ENCODE assay signal across 17 mouse cellular contexts in the genomic region with DNA sequence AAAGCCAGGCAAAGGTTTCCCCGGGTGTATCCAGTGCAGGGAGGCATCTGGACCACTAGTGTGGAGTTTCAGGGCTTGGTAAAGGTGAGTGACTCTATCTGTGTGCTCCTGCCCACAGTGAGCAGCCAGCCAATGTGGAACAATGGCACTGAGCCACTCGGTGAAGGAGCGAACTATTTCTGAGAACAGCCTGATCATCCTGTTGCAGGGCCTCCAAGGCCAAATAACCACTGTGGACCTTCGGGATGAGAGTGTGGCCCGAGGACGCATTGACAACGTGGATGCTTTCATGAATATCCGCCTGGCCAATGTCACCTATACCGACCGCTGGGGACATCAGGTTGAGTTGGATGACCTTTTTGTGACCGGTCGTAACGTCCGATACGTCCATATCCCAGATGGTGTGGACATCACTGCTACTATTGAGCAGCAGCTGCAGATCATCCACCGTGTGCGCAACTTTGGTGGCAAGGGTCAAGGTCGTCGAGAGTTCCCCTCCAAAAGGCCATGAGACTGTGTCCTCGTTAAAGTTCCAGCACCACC. TPM values are rescaled to one million over a fixed set of nuclear protein-coding genes. Genes with fewer than 3 reads are reported as not detected.
DNase-seq lines count a peak whose midpoint lies in the region; ATAC-seq and TF ChIP-seq lines count a peak whose summit lies in the region.
"Had no signal": no experiment of that assay in that cellular context is flagged by ENCODE, and none has a peak within 500 bp of the region (broad histone marks: within the 10 kb centered on the region; RNA-seq: fewer than 3 reads in every experiment).

No protein-coding gene starts in this region.

- no peak overlapping the region for H3K27ac ChIP-seq in heart, embryonic 12.5 days (ENCODE audit: poor library complexity, severe bottlenecking)
- H3K27ac ChIP-seq in heart, adult 2 months = no peak overlapping the region
- no peak overlapping the region for H3K27ac ChIP-seq in stomach, embryonic 14.5 days (ENCODE audit: low read length)
- no peak overlapping the region for H3K27ac ChIP-seq in stomach, postnatal 0 days (replicated peaks)
- H3K27ac ChIP-seq in macrophage = 0 out of 2 replicates have a peak overlapping the region, but pooled peaks have one; percentile 73
- H3K27ac ChIP-seq: hindbrain, embryonic 14.5 days; midbrain, embryonic 13.5 days had no signal

- no peak overlapping the region for H3K4me3 ChIP-seq in heart, embryonic 12.5 days
- H3K4me3 ChIP-seq in heart, adult 2 months = no peak overlapping the region
- H3K4me3 ChIP-seq in stomach, embryonic 14.5 days (ENCODE audit: low read depth, low read length) = no peak overlapping the region
- no peak overlapping the region for H3K4me3 ChIP-seq in stomach, postnatal 0 days (ENCODE audit: low read depth, low read length)
- H3K4me3 ChIP-seq in macrophage (ENCODE audit: inconsistent target) = no peak overlapping the region

- no peak overlapping the region for H3K9ac ChIP-seq in heart, embryonic 12.5 days
- H3K9ac ChIP-seq in heart, adult 2 months (ENCODE audit: low read depth, low read length) = no peak overlapping the region
- H3K9ac ChIP-seq in stomach, embryonic 14.5 days (replicated peaks; ENCODE audit: low read depth, low read length) = no peak overlapping the region
- no peak overlapping the region for H3K9ac ChIP-seq in stomach, postnatal 0 days (ENCODE audit: low read length)

- DNase-seq in adrenal gland, postnatal 14 days = peak; percentile 28
- no peak for DNase-seq in adrenal gland, postnatal 10 days
- DNase-seq in heart, adult 2 months = no peak
- no peak for DNase-seq in stomach, postnatal 0 days (ENCODE audit: low spot score)
- DNase-seq in lung, postnatal 10 days = no peak
- DNase-seq: cerebellum, postnatal 14 days; forebrain, postnatal 0 days; gastrocnemius, postnatal 14 days; kidney, adult 18-20 months; kidney, postnatal 4 days; left cerebral cortex, postnatal 4 days; right cerebral cortex, postnatal 4 days had no signal

- TF ChIP-seq EP300 in heart, adult 2 months (IDR thresholded peaks at IDR 0.05; ENCODE audit: insufficient read depth, low read depth, low read length) = no peak
- TF ChIP-seq EP300 in stomach, postnatal 0 days (optimal IDR thresholded peaks at IDR 0.05) = no peak

- ATAC-seq in heart, embryonic 12.5 days (ENCODE audit: insufficient number of reproducible peaks, low FRiP score) = no peak
- no peak for ATAC-seq in stomach, embryonic 14.5 days (ENCODE audit: insufficient number of reproducible peaks, insufficient read depth, low FRiP score, low read depth)
- ATAC-seq in stomach, postnatal 0 days (ENCODE audit: low FRiP score, low TSS enrichment) = no peak
- ATAC-seq: forebrain, postnatal 0 days; midbrain, embryonic 13.5 days had no signal

- H3K9me3 ChIP-seq in heart, embryonic 12.5 days (replicated peaks) = no peaks in the 10 kb centered on the region
- H3K9me3 ChIP-seq in stomach, embryonic 14.5 days (ENCODE audit: control insufficient read depth, low read depth, low read length) = no peaks in the 10 kb centered on the region
- H3K9me3 ChIP-seq in stomach, postnatal 0 days (ENCODE audit: control insufficient read depth, low read length) = no peaks in the 10 kb centered on the region
- H3K9me3 ChIP-seq: midbrain, embryonic 13.5 days had no signal

- no peak for TF ChIP-seq POLR2A in heart, adult 2 months (IDR thresholded peaks at IDR 0.05; ENCODE audit: insufficient read depth, low read depth, low read length)

- H3K4me2 ChIP-seq in heart, embryonic 12.5 days = 0 out of 2 replicates have a peak overlapping the region, but pooled peaks have one; percentile 69
- peak overlapping the region; percentile 57; the same call in 1 of the 2 replicates for H3K4me2 ChIP-seq in stomach, embryonic 14.5 days (replicated peaks; ENCODE audit: low read depth, low read length)
- H3K4me2 ChIP-seq in stomach, postnatal 0 days (replicated peaks; ENCODE audit: low read depth) = no peak overlapping the region

- no peak for TF ChIP-seq CTCF in heart, adult 2 months (IDR thresholded peaks at IDR 0.05)
- no peak for TF ChIP-seq CTCF in stomach, postnatal 0 days (IDR thresholded peaks at IDR 0.05; ENCODE audit: low read depth)

- peaks cover 37% of the 10 kb centered on the region for H3K4me1 ChIP-seq in heart, embryonic 12.5 days (replicated peaks)
- H3K4me1 ChIP-seq in heart, adult 2 months (ENCODE audit: control insufficient read depth, insufficient read depth, low read length) = peaks cover 7% of the 10 kb centered on the region
- peaks cover 10% of the 10 kb centered on the region; the same call in 1 of the 2 replicates for H3K4me1 ChIP-seq in stomach, embryonic 14.5 days (ENCODE audit: control insufficient read depth, insufficient read depth, low read length)
- peaks cover 8% of the 10 kb centered on the region; the same call in 1 of the 2 replicates for H3K4me1 ChIP-seq in stomach, postnatal 0 days (replicated peaks; ENCODE audit: control insufficient read depth, insufficient read depth)

- H3K27me3 ChIP-seq in heart, embryonic 12.5 days (replicated peaks) = no peaks in the 10 kb centered on the region
- H3K27me3 ChIP-seq in heart, adult 2 months (ENCODE audit: control insufficient read depth, insufficient read depth, low read length) = no peaks in the 10 kb centered on the region
- no peaks in the 10 kb centered on the region for H3K27me3 ChIP-seq in stomach, embryonic 14.5 days (ENCODE audit: control insufficient read depth, insufficient read depth, low read length)
- no peaks in the 10 kb centered on the region for H3K27me3 ChIP-seq in stomach, postnatal 0 days (ENCODE audit: control insufficient read depth, insufficient read depth, low read length)
- H3K27me3 ChIP-seq: midbrain, embryonic 13.5 days had no signal

- 0 out of 2 replicates have a peak, but pooled peaks cover 1% of the 10 kb centered on the region for H3K79me2 ChIP-seq in heart, adult 2 months (replicated peaks; ENCODE audit: control insufficient read depth, insufficient read depth, low read length)
- H3K79me2 ChIP-seq in macrophage (ENCODE audit: inconsistent target) = peaks cover 53% of the 10 kb centered on the region

- 93% methylated on average over 20 of the region's 20 CpGs for WGBS in heart, embryonic 12.5 days
- WGBS in heart, adult 2 months = 86% methylated on average over 20 of the region's 20 CpGs
- 93% methylated on average over 20 of the region's 20 CpGs for WGBS in stomach, embryonic 14.5 days
- 91% methylated on average over 20 of the region's 20 CpGs for WGBS in stomach, postnatal 0 days
- WGBS in macrophage (ENCODE audit: missing documents) = 97% methylated on average over 19 of the region's 20 CpGs

- intact Hi-C loops in heart, adult 2 months (cut with DNase I) = no loop called here

- H3K36me3 ChIP-seq in heart, embryonic 12.5 days = peaks cover 14% of the 10 kb centered on the region; the same call in 1 of the 2 replicates
- 0 out of 2 replicates have a peak, but pooled peaks cover 3% of the 10 kb centered on the region for H3K36me3 ChIP-seq in heart, adult 2 months (ENCODE audit: control insufficient read depth, insufficient read depth, low read length)
- H3K36me3 ChIP-seq in stomach, embryonic 14.5 days (ENCODE audit: control insufficient read depth, insufficient read depth, low read length) = no peaks in the 10 kb centered on the region
- H3K36me3 ChIP-seq in stomach, postnatal 0 days (ENCODE audit: control insufficient read depth, insufficient read depth, low read length) = no peaks in the 10 kb centered on the region
- peaks cover 7% of the 10 kb centered on the region; the same call in 1 of the 2 replicates for H3K36me3 ChIP-seq in macrophage (ENCODE audit: inconsistent target)

RNA-seq across cellular contexts. Expression of a gene that starts 1.4 kb away (rescaled TPM):
- total RNA-seq in adrenal gland, postnatal 14 days (2021) = 17.9 and 20.6 TPM in 2 replicates
- 10 to 100 TPM; 18.2 to 23.2 TPM for total RNA-seq in adrenal gland, postnatal 10 days (2021)
- polyA plus RNA-seq in heart, embryonic 12.5 days (2016; fragmentation: Nextera tagmentation; extraction: Ambion mirVana) = 36.3 and 41.2 TPM in 2 replicates
- 10 to 100 TPM; 17.0 to 18.9 TPM for total RNA-seq in heart, adult 2 months (2021)
- 33.1 and 33.8 TPM in 2 replicates for polyA plus RNA-seq in heart, adult 2 months (2012; rRNA removed)
- polyA plus RNA-seq in stomach, embryonic 14.5 days (2014; fragmentation: Nextera tagmentation; extraction: Ambion mirVana) = 57.5 and 58.4 TPM in 2 replicates
- polyA plus RNA-seq in stomach, postnatal 0 days (2015; fragmentation: Nextera tagmentation; extraction: Ambion mirVana) = 41.8 and 46.5 TPM in 2 replicates
- total RNA-seq in macrophage (2018; cell fraction: chromatin; rRNA removed) = 10 to 100 TPM in 18 of 26 experiments, 1 to 10 TPM in 8; 5.1 to 20.2 (median 12.4) TPM
- 10 to 100 TPM; 38.7 to 55.8 (median 46.8) TPM for total RNA-seq in macrophage (2018; cell fraction: cytosol; rRNA removed)
- 10 to 100 TPM; 13.9 to 38.0 (median 27.4) TPM for total RNA-seq in macrophage (2018; cell fraction: nucleus; rRNA removed)
- 32.0 to 47.2 TPM (median 38.4 TPM) in 3 replicates for polyA plus RNA-seq in macrophage (2018)

RNA-seq across cellular contexts. Expression of a gene that starts 6.0 kb away (rescaled TPM):
- 39.2 and 48.2 TPM in 2 replicates for total RNA-seq in adrenal gland, postnatal 14 days (2021)
- 10 to 100 TPM; 48.4 to 53.0 TPM for total RNA-seq in adrenal gland, postnatal 10 days (2021)
- 35.0 and 35.2 TPM in 2 replicates for polyA plus RNA-seq in heart, embryonic 12.5 days (2016; fragmentation: Nextera tagmentation; extraction: Ambion mirVana)
- total RNA-seq in heart, adult 2 months (2021) = 10 to 100 TPM; 41.6 to 53.8 TPM
- 36.3 and 36.7 TPM in 2 replicates for polyA plus RNA-seq in heart, adult 2 months (2012; rRNA removed)
- 20.0 and 23.6 TPM in 2 replicates for polyA plus RNA-seq in stomach, embryonic 14.5 days (2014; fragmentation: Nextera tagmentation; extraction: Ambion mirVana)
- 17.3 and 20.2 TPM in 2 replicates for polyA plus RNA-seq in stomach, postnatal 0 days (2015; fragmentation: Nextera tagmentation; extraction: Ambion mirVana)
- total RNA-seq in macrophage (2018; cell fraction: chromatin; rRNA removed) = 100 to 1,000 TPM in 16 of 26 experiments, 10 to 100 TPM in 10; 28.6 to 423 (median 113) TPM
- total RNA-seq in macrophage (2018; cell fraction: cytosol; rRNA removed) = 100 to 1,000 TPM in 6 of 26 experiments, 10 to 100 TPM in 20; 25.5 to 234 (median 49.3) TPM
- total RNA-seq in macrophage (2018; cell fraction: nucleus; rRNA removed) = 100 to 1,000 TPM in 14 of 26 experiments, 10 to 100 TPM in 12; 30.0 to 320 (median 112) TPM
- polyA plus RNA-seq in macrophage (2018) = 16.8 to 26.2 TPM (median 19.5 TPM) in 3 replicates

RNA-seq across cellular contexts. Expression of a gene that starts 39.4 kb away (rescaled TPM):
- total RNA-seq in adrenal gland, postnatal 14 days (2021) = 5.2 and 5.8 TPM in 2 replicates
- 10 to 100 TPM in 1 of 2 experiments, 1 to 10 TPM in 1; 8.2 to 11.2 TPM for total RNA-seq in adrenal gland, postnatal 10 days (2021)
- polyA plus RNA-seq in heart, embryonic 12.5 days (2016; fragmentation: Nextera tagmentation; extraction: Ambion mirVana) = 5.9 and 7.7 TPM in 2 replicates
- total RNA-seq in heart, adult 2 months (2021) = 1 to 10 TPM; 1.6 to 2.8 TPM
- 1.00 and 1.2 TPM in 2 replicates for polyA plus RNA-seq in heart, adult 2 months (2012; rRNA removed)
- polyA plus RNA-seq in stomach, embryonic 14.5 days (2014; fragmentation: Nextera tagmentation; extraction: Ambion mirVana) = 13.3 and 16.0 TPM in 2 replicates
- 3.6 and 5.1 TPM in 2 replicates for polyA plus RNA-seq in stomach, postnatal 0 days (2015; fragmentation: Nextera tagmentation; extraction: Ambion mirVana)
- 1 to 10 TPM in 19 of 26 experiments, under 1 TPM in 1, not detected in 6; 0.44 to 6.3 (median 2.6) TPM for total RNA-seq in macrophage (2018; cell fraction: chromatin; rRNA removed)
- 1 to 10 TPM; 1.0 to 3.2 (median 2.4) TPM for total RNA-seq in macrophage (2018; cell fraction: cytosol; rRNA removed)
- 1 to 10 TPM in 16 of 26 experiments, under 1 TPM in 6, not detected in 4; 0.23 to 3.4 (median 1.7) TPM for total RNA-seq in macrophage (2018; cell fraction: nucleus; rRNA removed)
- polyA plus RNA-seq in macrophage (2018) = 1.3 to 1.4 TPM (median 1.4 TPM) in 3 replicates

RNA-seq across cellular contexts. Expression of a gene that starts 49.8 kb away (rescaled TPM):
- total RNA-seq in adrenal gland, postnatal 14 days (2021) = 27.6 and 32.3 TPM in 2 replicates
- total RNA-seq in adrenal gland, postnatal 10 days (2021) = 10 to 100 TPM; 36.3 to 41.2 TPM
- polyA plus RNA-seq in heart, embryonic 12.5 days (2016; fragmentation: Nextera tagmentation; extraction: Ambion mirVana) = 30.6 and 31.2 TPM in 2 replicates
- total RNA-seq in heart, adult 2 months (2021) = 10 to 100 TPM in 1 of 2 experiments, 1 to 10 TPM in 1; 9.5 to 11.9 TPM
- 15.2 and 19.7 TPM in 2 replicates for polyA plus RNA-seq in heart, adult 2 months (2012; rRNA removed)
- 70.2 and 76.5 TPM in 2 replicates for polyA plus RNA-seq in stomach, embryonic 14.5 days (2014; fragmentation: Nextera tagmentation; extraction: Ambion mirVana)
- 39.7 and 39.9 TPM in 2 replicates for polyA plus RNA-seq in stomach, postnatal 0 days (2015; fragmentation: Nextera tagmentation; extraction: Ambion mirVana)
- total RNA-seq in macrophage (2018; cell fraction: chromatin; rRNA removed) = 10 to 100 TPM in 22 of 26 experiments, 1 to 10 TPM in 4; 5.5 to 52.5 (median 24.9) TPM
- 10 to 100 TPM in 25 of 26 experiments, 1 to 10 TPM in 1; 9.7 to 59.7 (median 31.6) TPM for total RNA-seq in macrophage (2018; cell fraction: cytosol; rRNA removed)
- total RNA-seq in macrophage (2018; cell fraction: nucleus; rRNA removed) = 10 to 100 TPM; 10.2 to 90.6 (median 43.6) TPM
- 4.4 to 20.0 TPM (median 6.2 TPM) in 3 replicates for polyA plus RNA-seq in macrophage (2018)

RNA-seq across cellular contexts. Expression of a gene that starts 51.1 kb away (rescaled TPM):
- total RNA-seq in adrenal gland, postnatal 14 days (2021) = 77.6 and 79.9 TPM in 2 replicates
- total RNA-seq in adrenal gland, postnatal 10 days (2021) = 10 to 100 TPM; 72.3 to 78.8 TPM
- 142 and 146 TPM in 2 replicates for polyA plus RNA-seq in heart, embryonic 12.5 days (2016; fragmentation: Nextera tagmentation; extraction: Ambion mirVana)
- 10 to 100 TPM; 74.9 to 78.1 TPM for total RNA-seq in heart, adult 2 months (2021)
- 33.7 and 40.4 TPM in 2 replicates for polyA plus RNA-seq in heart, adult 2 months (2012; rRNA removed)
- polyA plus RNA-seq in stomach, embryonic 14.5 days (2014; fragmentation: Nextera tagmentation; extraction: Ambion mirVana) = 137 and 148 TPM in 2 replicates
- 81.9 and 90.0 TPM in 2 replicates for polyA plus RNA-seq in stomach, postnatal 0 days (2015; fragmentation: Nextera tagmentation; extraction: Ambion mirVana)
- total RNA-seq in macrophage (2018; cell fraction: chromatin; rRNA removed) = 10 to 100 TPM; 12.9 to 88.3 (median 46.2) TPM
- total RNA-seq in macrophage (2018; cell fraction: cytosol; rRNA removed) = 100 to 1,000 TPM in 1 of 26 experiments, 10 to 100 TPM in 25; 50.7 to 107 (median 72.5) TPM
- total RNA-seq in macrophage (2018; cell fraction: nucleus; rRNA removed) = 10 to 100 TPM; 14.7 to 86.0 (median 31.9) TPM
- 75.9 to 175 TPM (median 85.2 TPM) in 3 replicates for polyA plus RNA-seq in macrophage (2018)
